Mouse (Mus musculus) c-Kit-positive CD71-positive TER-119-negative erythroid progenitor cells, embryonic 14.5 days (primary cell): ENCODE data around the gene Polr1c.
A peak's percentile ranks its signal among the peaks of the same experiment; 100 is the strongest.

Experiments
- DNase-seq: peaks from one replicate; pipeline ENCODE4 v3.0.0-alpha.2; 2013; ENCODE audit warnings: low read depth

Polr1c gene

GRCm38 (mm10) chr17:46265918-46266618 lies 18.2 kb upstream of the Polr1c start:
- DNase-seq, result no peak

GRCm38 (mm10) chr17:46265502-46265901 lies 17.6 kb upstream of the Polr1c start:
- DNase-seq, result no peak

GRCm38 (mm10) chr17:46262201-46262694 lies 14.4 kb upstream of the Polr1c start:
- no peak for DNase-seq

GRCm38 (mm10) chr17:46259675-46260074 lies 11.8 kb upstream of the Polr1c start:
- no peak for DNase-seq

GRCm38 (mm10) chr17:46258279-46259053 lies 10.6 kb upstream of the Polr1c start:
- DNase-seq, result no peak

- no peak for DNase-seq
These were observed 7.3 kb upstream of the Polr1c start for GRCm38 (mm10) chr17:46255147-46255546.

- no peak for DNase-seq
These were observed 6.3 kb upstream of the Polr1c start for GRCm38 (mm10) chr17:46254106-46254505.

GRCm38 (mm10) chr17:46253452-46254084 lies 5.7 kb upstream of the Polr1c start, which contains the start of gene Lrrc73:
TSS of gene Lrrc73 (plus strand) at chr17:46253531.
- peak; percentile 65 for DNase-seq

GRCm38 (mm10) chr17:46252571-46253451 lies 5.0 kb upstream of the Polr1c start:
- peak; percentile 62 for DNase-seq

- no peak for DNase-seq
These were observed 3.3 kb upstream of the Polr1c start for GRCm38 (mm10) chr17:46251174-46251573.

- DNase-seq, result no peak
These were observed 302 bp upstream of the Polr1c start for GRCm38 (mm10) chr17:46248189-46248522.

GRCm38 (mm10) chr17:46244579-46244978 lies 3.3 kb downstream of the Polr1c start:
- no peak for DNase-seq

- no peak for DNase-seq
These were observed 4.2 kb downstream of the Polr1c start for GRCm38 (mm10) chr17:46243624-46244023.

- DNase-seq, result no peak
These were observed 4.9 kb downstream of the Polr1c start for GRCm38 (mm10) chr17:46242993-46243392.

GRCm38 (mm10) chr17:46242274-46242673 lies 5.6 kb downstream of the Polr1c start:
- no peak for DNase-seq

- DNase-seq, result no peak
These were observed 6.4 kb downstream of the Polr1c start for GRCm38 (mm10) chr17:46241471-46241870.

- no peak for DNase-seq
These were observed 8.2 kb downstream of the Polr1c start for GRCm38 (mm10) chr17:46239516-46240114.

GRCm38 (mm10) chr17:46237480-46237879 lies 10.4 kb downstream of the Polr1c start:
- DNase-seq, result no peak

GRCm38 (mm10) chr17:46237079-46237478 lies 10.8 kb downstream of the Polr1c start:
- peak; percentile 45 for DNase-seq

GRCm38 (mm10) chr17:46236067-46236466 lies 11.8 kb downstream of the Polr1c start:
- no peak for DNase-seq

- no peak for DNase-seq
These were observed 20.3 kb downstream of the Polr1c start for GRCm38 (mm10) chr17:46227576-46227975.
